Mouse (Mus musculus) lung, embryonic 14.5 days (tissue): Measurements from ENCODE around the gene Krt80. TPM values are rescaled to one million over a fixed set of nuclear protein-coding genes. Genes with fewer than 3 reads are reported as not detected.

Experiments
- ATAC-seq: fragments of 200-750 bp; cut with Nextera tagmentation; 2 replicates; pipeline ENCODE4 v1.8.0; 2017; ENCODE audit warnings: mild to moderate bottlenecking, moderate TSS enrichment, moderate library complexity; ENCODE audit not compliant: insufficient read depth
- DNase-seq: peaks from one replicate; pipeline ENCODE4 v3.0.0-alpha.2; 2015
- H3K27ac ChIP-seq: fragments of 300-500 bp; sonication (generic); 2 replicates; pipeline ENCODE4 v1.5.1; 2014; ENCODE audit warnings: low read depth, mild to moderate bottlenecking, moderate library complexity
- H3K27me3 ChIP-seq: fragments of 300-500 bp; sonication (generic); 2 replicates; pipeline ENCODE4 v1.6.1; 2014; ENCODE audit warnings: low read length, control low read depth; ENCODE audit not compliant: insufficient read depth
- H3K36me3 ChIP-seq: fragments of 300-500 bp; sonication (generic); 2 replicates; pipeline ENCODE4 v1.6.1; 2014; ENCODE audit warnings: control low read depth; ENCODE audit not compliant: insufficient read depth
- H3K4me1 ChIP-seq: fragments of 300-500 bp; sonication (generic); 2 replicates; pipeline ENCODE4 v1.6.1; 2014; ENCODE audit warnings: antibody characterized with exemption, control low read depth; ENCODE audit not compliant: insufficient read depth
- H3K4me2 ChIP-seq: fragments of 300-500 bp; sonication (generic); 2 replicates; pipeline ENCODE4 v1.6.1; 2014; ENCODE audit warnings: mild to moderate bottlenecking
- H3K4me3 ChIP-seq: fragments of 300-500 bp; sonication (generic); 2 replicates; pipeline ENCODE4 v1.5.1; 2014; ENCODE audit warnings: low read depth, low read length
- H3K9ac ChIP-seq: fragments of 300-500 bp; sonication (generic); 2 replicates; pipeline ENCODE4 v1.6.1; 2014
- H3K9me3 ChIP-seq: fragments of 300-500 bp; sonication (generic); 2 replicates; pipeline ENCODE4 v1.6.1; 2016; ENCODE audit warnings: low read depth, low read length, control low read depth
- CTCF ChIP-seq: IDR thresholded peaks from 2 replicates; pipeline ENCODE4 v1.5.1; 2016; ENCODE audit warnings: antibody characterized with exemption, low read depth
- WGBS: fragments of 180-500 bp; shearing (Covaris S2); extraction: QIAGEN DNeasy Blood & Tissue Kit; methylation state at CpG from one replicate; pipeline ENCODE4 v1.1.7; 2014; 5-methylcytosine and 5-hydroxymethylcytosine counted together
- polyA plus RNA-seq: library from polyadenylated mRNA; unstranded; fragments of >200 nt; fragmentation: Nextera tagmentation; extraction: Ambion mirVana; gene quantifications from 2 replicates; pipeline ENCODE4 v1.2.1, GENCODE M21; 2014

The Krt80 gene
- polyA plus RNA-seq, 1 experiment from 2014 or later = 1.5 TPM

DNA sequence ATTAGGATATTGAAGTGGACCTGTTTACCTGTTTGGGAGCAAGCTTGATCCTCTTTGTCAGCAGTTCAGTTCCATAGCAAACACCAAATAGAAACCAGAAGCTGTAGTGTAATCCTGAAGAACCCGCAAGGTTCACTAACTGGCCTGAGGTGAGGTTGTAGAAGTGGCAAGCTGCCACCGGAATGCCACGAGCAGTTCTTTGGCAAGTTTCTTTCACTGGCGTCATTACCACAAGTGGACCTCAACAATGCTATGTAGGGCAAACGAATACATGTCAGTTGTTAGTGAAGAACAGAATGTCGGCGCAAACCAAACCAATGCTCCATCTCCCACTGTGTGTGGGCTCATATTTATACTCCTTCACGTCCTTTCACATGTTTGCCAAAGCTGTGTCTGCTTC, 28.3 kb upstream of the Krt80 start:
- Histone ChIP-seq H3K27me3 (no peaks in the 10 kb centered on the region), H3K9me3 (no peaks in the 10 kb centered on the region), H3K36me3 (no peaks in the 10 kb centered on the region), H3K4me1 (no peaks in the 10 kb centered on the region), H3K9ac (no peak overlapping the region), H3K4me2 (no peak overlapping the region), H3K27ac (no peak overlapping the region), H3K4me3 (no peak overlapping the region)
- TF ChIP-seq CTCF = no peak
- DNase-seq = no peak
- ATAC-seq = no peak
- 75% methylated on average over 8 of the region's 8 CpGs for WGBS

GRCm38 (mm10) chr15:101397683-101398082, 27.7 kb upstream of the Krt80 start:
- WGBS = 75% methylated on average over 2 of the region's 2 CpGs
- Histone ChIP-seq H3K9me3 (no peaks in the 10 kb centered on the region), H3K27ac (no peak overlapping the region), H3K9ac (no peak overlapping the region), H3K27me3 (no peaks in the 10 kb centered on the region), H3K36me3 (no peaks in the 10 kb centered on the region), H3K4me3 (no peak overlapping the region), H3K4me2 (no peak overlapping the region), H3K4me1 (no peaks in the 10 kb centered on the region)
- ATAC-seq (no peak), DNase-seq (no peak)
- no peak for TF ChIP-seq CTCF

GRCm38 (mm10) chr15:101396921-101397320, 27.0 kb upstream of the Krt80 start:
- 67% methylated on average over 3 of the region's 3 CpGs for WGBS
- TF ChIP-seq CTCF = no peak
- ATAC-seq = no peak

DNA sequence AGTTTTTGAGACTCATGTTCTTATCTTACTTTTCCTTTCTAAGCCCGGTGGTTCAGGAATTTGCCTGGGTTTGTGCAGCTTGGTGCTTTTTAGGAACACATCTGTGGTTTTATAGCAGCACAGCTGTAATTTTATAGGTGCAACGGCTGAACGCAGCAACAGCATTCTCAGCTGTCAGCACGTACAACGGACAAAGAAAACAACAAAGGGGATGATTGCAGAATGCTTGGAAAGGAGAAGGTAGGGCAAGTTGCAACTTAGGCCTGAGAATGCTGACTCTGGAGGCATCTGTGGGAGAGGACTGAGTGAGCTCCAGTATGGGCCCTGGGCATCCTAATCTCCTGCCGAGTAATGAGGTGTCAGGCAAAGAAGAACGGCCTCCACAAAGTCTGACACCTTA, 26.5 kb upstream of the Krt80 start:
- DNase-seq (no peak), ATAC-seq (no peak)
- H3K9ac ChIP-seq = no peak overlapping the region
- H3K4me1 ChIP-seq = no peaks in the 10 kb centered on the region
- H3K9me3 ChIP-seq = no peaks in the 10 kb centered on the region
- no peaks in the 10 kb centered on the region for H3K27me3 ChIP-seq
- 39% methylated on average over 7 of the region's 7 CpGs for WGBS
- no peak overlapping the region for H3K27ac ChIP-seq
- no peaks in the 10 kb centered on the region for H3K36me3 ChIP-seq
- no peak for TF ChIP-seq CTCF
- no peak overlapping the region for H3K4me3 ChIP-seq
- no peak overlapping the region for H3K4me2 ChIP-seq

More at GRCm38 (mm10) chr15:101396921-101397320, 27.0 kb upstream of the Krt80 start:
- H3K9ac ChIP-seq = no peak overlapping the region
- no peak for DNase-seq
- H3K4me2 ChIP-seq = no peak overlapping the region
- H3K4me3 ChIP-seq = no peak overlapping the region
- no peaks in the 10 kb centered on the region for H3K36me3 ChIP-seq
- no peaks in the 10 kb centered on the region for H3K9me3 ChIP-seq
- H3K4me1 ChIP-seq = no peaks in the 10 kb centered on the region
- H3K27ac ChIP-seq = no peak overlapping the region
- no peaks in the 10 kb centered on the region for H3K27me3 ChIP-seq

DNA sequence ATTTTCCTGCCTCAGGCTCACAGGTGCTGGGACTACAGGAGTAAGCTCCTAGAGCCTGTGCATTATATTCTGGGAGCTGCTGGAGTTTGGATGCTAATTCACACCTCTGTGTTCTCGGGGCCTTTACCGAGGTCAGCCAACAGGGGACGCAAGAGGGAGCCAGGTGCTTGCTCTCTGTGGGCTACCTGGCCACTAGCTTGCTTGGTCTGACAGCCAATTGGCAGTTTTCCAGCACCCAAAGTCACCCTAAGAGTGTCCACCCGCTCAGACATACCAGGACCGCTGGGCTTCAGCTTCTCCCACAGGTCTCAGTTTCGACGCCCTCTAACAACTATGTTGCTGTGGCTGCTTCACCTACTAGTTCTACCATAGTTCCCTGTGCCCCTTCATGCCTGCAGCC, 24.9 kb upstream of the Krt80 start:
- Histone ChIP-seq H3K4me3 (no peak overlapping the region), H3K4me2 (no peak overlapping the region), H3K27me3 (no peaks in the 10 kb centered on the region), H3K27ac (no peak overlapping the region), H3K4me1 (no peaks in the 10 kb centered on the region), H3K36me3 (no peaks in the 10 kb centered on the region), H3K9me3 (no peaks in the 10 kb centered on the region), H3K9ac (no peak overlapping the region)
- DNase-seq (no peak), ATAC-seq (no peak)
- peak; percentile 38 for TF ChIP-seq CTCF
- WGBS = 57% methylated on average over 7 of the region's 7 CpGs

DNA sequence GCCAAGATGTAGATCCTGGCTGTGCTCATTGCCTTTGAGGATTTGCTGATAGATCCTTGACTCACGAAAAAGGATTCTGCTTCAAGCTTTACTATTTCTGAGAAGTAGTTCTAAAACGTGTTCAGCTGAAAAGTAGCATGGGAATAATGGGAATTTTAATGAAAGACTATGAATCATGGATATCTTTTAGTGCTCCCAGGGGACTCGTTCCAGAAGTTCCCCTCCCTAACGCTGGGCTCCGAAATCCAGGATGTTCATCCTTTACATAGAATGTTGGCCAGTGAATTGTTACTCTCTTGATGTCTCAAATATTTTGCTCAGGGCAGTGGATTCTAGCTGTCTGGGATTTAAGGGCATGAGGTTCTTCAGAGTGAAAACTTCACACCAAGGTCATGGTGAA, 22.3 kb upstream of the Krt80 start:
- no peaks in the 10 kb centered on the region for H3K36me3 ChIP-seq
- H3K4me1 ChIP-seq = no peaks in the 10 kb centered on the region
- H3K9ac ChIP-seq = no peak overlapping the region
- DNase-seq = no peak
- no peak overlapping the region for H3K4me3 ChIP-seq
- no peak for TF ChIP-seq CTCF
- ATAC-seq = no peak
- no peaks in the 10 kb centered on the region for H3K9me3 ChIP-seq
- H3K4me2 ChIP-seq = no peak overlapping the region
- no peak overlapping the region for H3K27ac ChIP-seq
- H3K27me3 ChIP-seq = no peaks in the 10 kb centered on the region
- WGBS = 80% methylated on average over 5 of the region's 5 CpGs

DNA sequence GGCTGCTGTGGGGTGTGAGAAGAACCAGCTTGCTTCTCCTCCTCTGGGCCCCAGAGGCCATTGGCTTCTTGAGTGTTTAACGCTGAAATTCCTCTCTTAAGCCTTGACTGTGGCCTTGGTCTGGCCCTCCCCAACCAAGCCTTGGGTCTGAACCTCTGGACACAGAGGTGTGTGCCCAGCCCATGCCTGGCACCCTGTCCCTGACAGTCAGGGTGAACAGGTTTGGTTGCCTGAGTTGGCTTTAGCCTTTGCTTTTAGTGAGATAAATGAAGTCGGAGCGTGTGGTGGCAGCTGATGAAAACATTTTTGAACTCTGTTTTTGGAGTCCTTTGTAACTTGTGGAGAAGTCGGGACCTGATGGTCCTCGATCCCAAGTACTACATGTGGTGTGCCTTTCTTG, 20.2 kb upstream of the Krt80 start:
- Histone ChIP-seq H3K4me2 (no peak overlapping the region), H3K27me3 (no peaks in the 10 kb centered on the region), H3K36me3 (no peaks in the 10 kb centered on the region), H3K4me3 (no peak overlapping the region), H3K27ac (no peak overlapping the region), H3K9me3 (no peaks in the 10 kb centered on the region), H3K4me1 (no peaks in the 10 kb centered on the region), H3K9ac (no peak overlapping the region)
- DNase-seq (no peak), ATAC-seq (no peak)
- 75% methylated on average over 5 of the region's 5 CpGs for WGBS
- TF ChIP-seq CTCF = no peak

GRCm38 (mm10) chr15:101388034-101388541, 18.1 kb upstream of the Krt80 start:
- Histone ChIP-seq H3K27me3 (no peaks in the 10 kb centered on the region), H3K4me1 (no peaks in the 10 kb centered on the region), H3K4me2 (no peak overlapping the region), H3K9ac (no peak overlapping the region), H3K9me3 (no peaks in the 10 kb centered on the region), H3K4me3 (no peak overlapping the region), H3K36me3 (no peaks in the 10 kb centered on the region), H3K27ac (no peak overlapping the region)
- ATAC-seq (peak; percentile 48; the same call in 1 of the 2 replicates), DNase-seq (peak; percentile 55)
- TF ChIP-seq CTCF = peak; percentile 57
- 20% methylated on average over 5 of the region's 5 CpGs for WGBS
